In the genomic region with DNA sequence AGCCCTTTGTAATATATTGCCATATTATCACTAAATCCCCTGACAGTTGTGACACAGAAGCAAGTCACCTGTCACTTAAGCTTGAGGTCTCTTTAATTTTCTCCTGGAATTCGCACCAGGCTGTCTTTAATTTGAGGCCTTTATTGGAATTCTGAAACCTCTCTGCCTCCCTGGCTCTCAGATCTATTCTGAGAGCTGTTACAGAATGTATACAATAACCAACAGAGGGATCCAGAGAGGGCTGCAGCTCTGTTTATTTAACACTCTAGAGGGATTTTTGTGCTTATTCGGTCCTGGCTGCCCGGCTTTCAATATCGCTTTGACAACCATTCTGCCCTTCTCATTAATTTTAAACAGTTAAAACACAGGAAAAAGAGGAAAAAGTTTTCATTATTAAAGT, we compare ENCODE assay signal across 30 mouse cellular contexts. TPM values are rescaled to one million over a fixed set of nuclear protein-coding genes. Genes with fewer than 3 reads are reported as not detected.
DNase-seq lines count a peak whose midpoint lies in the region; ATAC-seq and TF ChIP-seq lines count a peak whose summit lies in the region.
"Had no signal": no experiment of that assay in that cellular context is flagged by ENCODE, and none has a peak within 500 bp of the region (broad histone marks: within the 10 kb centered on the region; RNA-seq: fewer than 3 reads in every experiment).

No protein-coding gene starts in this region.

- H3K9ac ChIP-seq in intestine, embryonic 14.5 days (ENCODE audit: low read length): no peak overlapping the region
- no peak overlapping the region for H3K9ac ChIP-seq in intestine, embryonic 15.5 days
- H3K9ac ChIP-seq in midbrain, embryonic 12.5 days (replicated peaks): no peak overlapping the region
- no peak overlapping the region for H3K9ac ChIP-seq in midbrain, postnatal 0 days (replicated peaks; ENCODE audit: low read length, poor library complexity, severe bottlenecking)
- no peak overlapping the region for H3K9ac ChIP-seq in midbrain, embryonic 13.5 days (replicated peaks)
- H3K9ac ChIP-seq: embryonic facial prominence, embryonic 12.5 days; embryonic facial prominence, embryonic 15.5 days; forebrain, postnatal 0 days; hindbrain, embryonic 12.5 days; hindbrain, embryonic 15.5 days had no signal

- H3K27me3 ChIP-seq in intestine, embryonic 14.5 days (replicated peaks; ENCODE audit: control insufficient read depth, insufficient read depth, low read length): no peaks in the 10 kb centered on the region
- no peaks in the 10 kb centered on the region for H3K27me3 ChIP-seq in intestine, embryonic 15.5 days (replicated peaks)
- H3K27me3 ChIP-seq in midbrain, embryonic 12.5 days: 0 out of 2 replicates have a peak, but pooled peaks cover 10% of the 10 kb centered on the region
- H3K27me3 ChIP-seq in midbrain, embryonic 10.5 days (ENCODE audit: low read depth, poor library complexity, severe bottlenecking): peaks cover 28% of the 10 kb centered on the region
- no peaks in the 10 kb centered on the region for H3K27me3 ChIP-seq in midbrain, postnatal 0 days (ENCODE audit: insufficient read depth, low read length)
- H3K27me3 ChIP-seq in midbrain, embryonic 13.5 days: no peaks in the 10 kb centered on the region
- H3K27me3 ChIP-seq: embryonic facial prominence, embryonic 12.5 days; embryonic facial prominence, embryonic 15.5 days; hindbrain, embryonic 12.5 days; hindbrain, embryonic 15.5 days had no signal

- DNase-seq in intestine, embryonic 14.5 days (ENCODE audit: low spot score): no peak
- no peak for DNase-seq in midbrain, embryonic 10.5 days (ENCODE audit: low spot score)
- DNase-seq in midbrain, postnatal 0 days (ENCODE audit: low spot score): no peak
- DNase-seq: adrenal gland, adult 8-10 months; adrenal gland, postnatal 25 days; cerebellum, adult 11 months; cerebellum, adult 2 months; cerebellum, adult 9-11 months; cerebellum, postnatal 25 days; forebrain, postnatal 0 days; gastrocnemius, adult 2 months; gastrocnemius, postnatal 14 days; heart, adult 11 months had no signal

- peak; percentile 10 for TF ChIP-seq CTCF in midbrain, postnatal 0 days (IDR thresholded peaks at IDR 0.05)

- WGBS in intestine, embryonic 14.5 days: 32% methylated on average over 4 of the region's 4 CpGs
- WGBS in intestine, embryonic 15.5 days: 32% methylated on average over 4 of the region's 4 CpGs
- WGBS in midbrain, embryonic 12.5 days: 47% methylated on average over 4 of the region's 4 CpGs
- 66% methylated on average over 4 of the region's 4 CpGs for WGBS in midbrain, embryonic 10.5 days
- WGBS in midbrain, postnatal 0 days: 31% methylated on average over 4 of the region's 4 CpGs
- WGBS in midbrain, embryonic 13.5 days: 42% methylated on average over 4 of the region's 4 CpGs

- no peak overlapping the region for H3K4me2 ChIP-seq in intestine, embryonic 14.5 days (ENCODE audit: low read length)
- no peak overlapping the region for H3K4me2 ChIP-seq in intestine, embryonic 15.5 days (replicated peaks)
- H3K4me2 ChIP-seq in midbrain, embryonic 12.5 days (replicated peaks): no peak overlapping the region
- H3K4me2 ChIP-seq in midbrain, postnatal 0 days (ENCODE audit: low read depth, low read length, poor library complexity, severe bottlenecking): no peak overlapping the region
- H3K4me2 ChIP-seq in midbrain, embryonic 13.5 days (replicated peaks): no peak overlapping the region
- H3K4me2 ChIP-seq: embryonic facial prominence, embryonic 12.5 days; embryonic facial prominence, embryonic 15.5 days; heart, embryonic 11.5 days; hindbrain, embryonic 12.5 days; hindbrain, embryonic 15.5 days had no signal

- peaks cover 3% of the 10 kb centered on the region; the same call in 1 of the 2 replicates for H3K4me1 ChIP-seq in intestine, embryonic 14.5 days (replicated peaks; ENCODE audit: control insufficient read depth, insufficient read depth, low read length)
- H3K4me1 ChIP-seq in intestine, embryonic 15.5 days (replicated peaks): no peaks in the 10 kb centered on the region; the same call in 1 of the 2 replicates
- peaks cover 25% of the 10 kb centered on the region for H3K4me1 ChIP-seq in midbrain, embryonic 12.5 days
- H3K4me1 ChIP-seq in midbrain, embryonic 10.5 days: peaks cover 56% of the 10 kb centered on the region
- no peaks in the 10 kb centered on the region for H3K4me1 ChIP-seq in midbrain, postnatal 0 days (ENCODE audit: insufficient read depth, low read length)
- peaks cover 59% of the 10 kb centered on the region for H3K4me1 ChIP-seq in midbrain, embryonic 13.5 days (replicated peaks)
- H3K4me1 ChIP-seq: embryonic facial prominence, embryonic 12.5 days; embryonic facial prominence, embryonic 15.5 days; hindbrain, embryonic 15.5 days had no signal

- no peaks in the 10 kb centered on the region for H3K9me3 ChIP-seq in intestine, embryonic 14.5 days (ENCODE audit: control insufficient read depth, low read length)
- H3K9me3 ChIP-seq in intestine, embryonic 15.5 days: no peaks in the 10 kb centered on the region
- H3K9me3 ChIP-seq in midbrain, embryonic 12.5 days: no peaks in the 10 kb centered on the region
- no peaks in the 10 kb centered on the region for H3K9me3 ChIP-seq in midbrain, embryonic 10.5 days (replicated peaks)
- no peaks in the 10 kb centered on the region for H3K9me3 ChIP-seq in midbrain, postnatal 0 days (ENCODE audit: low read length)
- H3K9me3 ChIP-seq in midbrain, embryonic 13.5 days: no peaks in the 10 kb centered on the region
- H3K9me3 ChIP-seq: embryonic facial prominence, embryonic 12.5 days; embryonic facial prominence, embryonic 15.5 days; hindbrain, embryonic 12.5 days; hindbrain, embryonic 15.5 days had no signal

- peak overlapping the region; percentile 57 for H3K27ac ChIP-seq in intestine, embryonic 14.5 days (ENCODE audit: low read depth)
- H3K27ac ChIP-seq in intestine, embryonic 15.5 days: no peak overlapping the region
- peak overlapping the region; percentile 47; the same call in 1 of the 2 replicates for H3K27ac ChIP-seq in midbrain, embryonic 12.5 days (replicated peaks)
- no peak overlapping the region for H3K27ac ChIP-seq in midbrain, embryonic 10.5 days (replicated peaks)
- no peak overlapping the region for H3K27ac ChIP-seq in midbrain, postnatal 0 days (ENCODE audit: low read depth, low read length)
- H3K27ac ChIP-seq in midbrain, embryonic 13.5 days: no peak overlapping the region
- H3K27ac ChIP-seq: embryonic facial prominence, embryonic 12.5 days; embryonic facial prominence, embryonic 15.5 days; gastrocnemius, adult 2 months; hindbrain, embryonic 12.5 days; hindbrain, embryonic 15.5 days had no signal

- no peak for ATAC-seq in intestine, embryonic 14.5 days (replicated peaks; ENCODE audit: low FRiP score, low TSS enrichment, low read depth)
- no peak for ATAC-seq in intestine, embryonic 15.5 days
- no peak for ATAC-seq in midbrain, embryonic 12.5 days (ENCODE audit: low FRiP score, low read depth)
- ATAC-seq in midbrain, postnatal 0 days (ENCODE audit: low FRiP score): no peak
- ATAC-seq in midbrain, embryonic 13.5 days: no peak; the same call in 1 of the 2 replicates
- ATAC-seq: activated CD4-positive, CD25-positive, alpha-beta regulatory T cell, adult 4 months; forebrain, embryonic 14.5 days; forebrain, postnatal 0 days had no signal

- no peak overlapping the region for H3K4me3 ChIP-seq in intestine, embryonic 14.5 days (ENCODE audit: low read depth, low read length)
- H3K4me3 ChIP-seq in intestine, embryonic 15.5 days (replicated peaks): no peak overlapping the region
- no peak overlapping the region for H3K4me3 ChIP-seq in midbrain, embryonic 12.5 days
- H3K4me3 ChIP-seq in midbrain, embryonic 10.5 days: no peak overlapping the region
- H3K4me3 ChIP-seq in midbrain, postnatal 0 days (ENCODE audit: low read depth, low read length): no peak overlapping the region
- H3K4me3 ChIP-seq in midbrain, embryonic 13.5 days (replicated peaks): no peak overlapping the region
- H3K4me3 ChIP-seq: embryonic facial prominence, embryonic 12.5 days; embryonic facial prominence, embryonic 15.5 days; gastrocnemius, adult 2 months; hindbrain, embryonic 12.5 days; hindbrain, embryonic 15.5 days had no signal

- H3K36me3 ChIP-seq in intestine, embryonic 14.5 days (ENCODE audit: control insufficient read depth, insufficient read depth, low read length): peaks cover 64% of the 10 kb centered on the region
- peaks cover 13% of the 10 kb centered on the region; the same call in 1 of the 2 replicates for H3K36me3 ChIP-seq in intestine, embryonic 15.5 days
- peaks cover 30% of the 10 kb centered on the region for H3K36me3 ChIP-seq in midbrain, embryonic 12.5 days
- peaks cover 79% of the 10 kb centered on the region for H3K36me3 ChIP-seq in midbrain, embryonic 10.5 days
- peaks cover 29% of the 10 kb centered on the region for H3K36me3 ChIP-seq in midbrain, postnatal 0 days (ENCODE audit: insufficient read depth, low read length)
- H3K36me3 ChIP-seq in midbrain, embryonic 13.5 days: peaks cover 53% of the 10 kb centered on the region

RNA-seq across cellular contexts. Expression of a gene that starts 31.6 kb away (rescaled TPM):
- not detected in 2 replicates for polyA plus RNA-seq in intestine, embryonic 14.5 days (2014; fragmentation: Nextera tagmentation; extraction: Ambion mirVana)
- polyA plus RNA-seq in intestine, embryonic 15.5 days (2015; fragmentation: Nextera tagmentation; extraction: Ambion mirVana): 0.06 TPM in 1 of 2 replicates, not detected in the other
- 32.5 and 47.4 TPM in 2 replicates for polyA plus RNA-seq in midbrain, embryonic 12.5 days (2016; fragmentation: Nextera tagmentation; extraction: Ambion mirVana)
- polyA plus RNA-seq in midbrain, embryonic 10.5 days (2016; fragmentation: Nextera tagmentation; extraction: Ambion mirVana): 10.9 and 13.8 TPM in 2 replicates
- total RNA-seq in midbrain, postnatal 0 days (2014; rRNA removed): 36.8 and 49.0 TPM in 2 replicates
- polyA plus RNA-seq in midbrain, postnatal 0 days (2015; fragmentation: Nextera tagmentation; extraction: Ambion mirVana): 36.8 and 36.9 TPM in 2 replicates
- polyA plus RNA-seq in midbrain, embryonic 13.5 days (2015; fragmentation: Nextera tagmentation; extraction: Ambion mirVana): 29.8 and 41.8 TPM in 2 replicates
- total RNA-seq: adrenal gland, adult 8-10 months; adrenal gland, postnatal 25 days; common myeloid progenitor, adult 5-6 weeks; gastrocnemius, adult 2 months; gastrocnemius, postnatal 14 days; gastrocnemius, postnatal 4 days; heart, adult 8-10 months; heart, postnatal 25 days; hematopoietic stem cell, adult 5-6 weeks had no signal
- polyA plus RNA-seq: activated CD4-positive, CD25-positive, alpha-beta regulatory T cell, adult 4 months; embryonic facial prominence, embryonic 15.5 days; heart, embryonic 11.5 days; heart, embryonic 14.5 days; heart, postnatal 0 days had no signal

RNA-seq across cellular contexts. Expression of a gene that starts 44.7 kb away (rescaled TPM):
- polyA plus RNA-seq in intestine, embryonic 14.5 days (2014; fragmentation: Nextera tagmentation; extraction: Ambion mirVana): 16.5 and 17.5 TPM in 2 replicates
- polyA plus RNA-seq in intestine, embryonic 15.5 days (2015; fragmentation: Nextera tagmentation; extraction: Ambion mirVana): 12.1 and 13.6 TPM in 2 replicates
- polyA plus RNA-seq in midbrain, embryonic 12.5 days (2016; fragmentation: Nextera tagmentation; extraction: Ambion mirVana): 20.1 TPM in 2 replicates
- polyA plus RNA-seq in midbrain, embryonic 10.5 days (2016; fragmentation: Nextera tagmentation; extraction: Ambion mirVana): 20.4 and 22.0 TPM in 2 replicates
- total RNA-seq in midbrain, postnatal 0 days (2014; rRNA removed): 18.2 and 18.5 TPM in 2 replicates
- 8.3 and 10.3 TPM in 2 replicates for polyA plus RNA-seq in midbrain, postnatal 0 days (2015; fragmentation: Nextera tagmentation; extraction: Ambion mirVana)
- 14.1 and 16.9 TPM in 2 replicates for polyA plus RNA-seq in midbrain, embryonic 13.5 days (2015; fragmentation: Nextera tagmentation; extraction: Ambion mirVana)

RNA-seq across cellular contexts. Expression of a gene that starts 44.8 kb away (rescaled TPM):
- 20.1 and 21.3 TPM in 2 replicates for polyA plus RNA-seq in intestine, embryonic 14.5 days (2014; fragmentation: Nextera tagmentation; extraction: Ambion mirVana)
- 10.4 and 10.9 TPM in 2 replicates for polyA plus RNA-seq in intestine, embryonic 15.5 days (2015; fragmentation: Nextera tagmentation; extraction: Ambion mirVana)
- polyA plus RNA-seq in midbrain, embryonic 12.5 days (2016; fragmentation: Nextera tagmentation; extraction: Ambion mirVana): 34.2 and 38.5 TPM in 2 replicates
- polyA plus RNA-seq in midbrain, embryonic 10.5 days (2016; fragmentation: Nextera tagmentation; extraction: Ambion mirVana): 23.9 and 24.9 TPM in 2 replicates
- total RNA-seq in midbrain, postnatal 0 days (2014; rRNA removed): 66.3 and 84.2 TPM in 2 replicates
- 13.7 and 15.0 TPM in 2 replicates for polyA plus RNA-seq in midbrain, postnatal 0 days (2015; fragmentation: Nextera tagmentation; extraction: Ambion mirVana)
- polyA plus RNA-seq in midbrain, embryonic 13.5 days (2015; fragmentation: Nextera tagmentation; extraction: Ambion mirVana): 21.3 and 22.0 TPM in 2 replicates

Comparison
In these comparisons a context has a peak if more than half of its experiments do, and no peak if none do; other contexts are left out.
1. H3K27ac ChIP-seq: peak in intestine, embryonic 14.5 days (single experiment) and midbrain, embryonic 12.5 days (single experiment); none in intestine, embryonic 15.5 days (single experiment), midbrain, embryonic 10.5 days (single experiment), midbrain, postnatal 0 days (single experiment) and midbrain, embryonic 13.5 days (single experiment).
2. RNA of a gene that starts 31.6 kb away (polyA plus RNA-seq): 29.8 to 41.8 TPM in midbrain, embryonic 13.5 days, 36.8 to 36.9 TPM in midbrain, postnatal 0 days, 32.5 to 47.4 TPM in midbrain, embryonic 12.5 days and 10.9 to 13.8 TPM in midbrain, embryonic 10.5 days; 0.06 TPM in intestine, embryonic 15.5 days and not detected in intestine, embryonic 14.5 days; every median in the first group is over 10 times any median in the second.